Mouse (Mus musculus): ENCODE measurements around the gene Fndc3b.

The Fndc3b gene

GRCm38 (mm10) chr3:27469971-27470370, 241.1 kb downstream of the Fndc3b start:
- no peak for DNase-seq (ENCODE audit: extremely low spot score, low spot score)

- DNase-seq (ENCODE audit: extremely low spot score, low spot score): no peak
These were observed 243.5 kb downstream of the Fndc3b start for GRCm38 (mm10) chr3:27467505-27468020.

- peak; percentile 26 for DNase-seq (ENCODE audit: extremely low spot score, low spot score)
These were observed 244.7 kb downstream of the Fndc3b start for GRCm38 (mm10) chr3:27466297-27466901.

GRCm38 (mm10) chr3:27463373-27463772, 247.7 kb downstream of the Fndc3b start:
- no peak for DNase-seq (ENCODE audit: extremely low spot score, low spot score)

GRCm38 (mm10) chr3:27462934-27463333, 248.2 kb downstream of the Fndc3b start:
- no peak for DNase-seq (ENCODE audit: extremely low spot score, low spot score)

- no peak for DNase-seq (ENCODE audit: extremely low spot score, low spot score)
These were observed 248.7 kb downstream of the Fndc3b start for GRCm38 (mm10) chr3:27462316-27462902.

GRCm38 (mm10) chr3:27461861-27462260, 249.2 kb downstream of the Fndc3b start:
- DNase-seq (ENCODE audit: extremely low spot score, low spot score): no peak

- peak; percentile 62 for DNase-seq (ENCODE audit: extremely low spot score, low spot score)
These were observed 250.1 kb downstream of the Fndc3b start for GRCm38 (mm10) chr3:27461037-27461436.

GRCm38 (mm10) chr3:27458416-27458815, 252.7 kb downstream of the Fndc3b start:
- no peak for DNase-seq (ENCODE audit: extremely low spot score, low spot score)

- DNase-seq (ENCODE audit: extremely low spot score, low spot score): no peak
These were observed 254.6 kb downstream of the Fndc3b start for GRCm38 (mm10) chr3:27456514-27456913.

- DNase-seq (ENCODE audit: extremely low spot score, low spot score): no peak
These were observed 256.5 kb downstream of the Fndc3b start for GRCm38 (mm10) chr3:27454402-27455195.

GRCm38 (mm10) chr3:27453453-27454098, 257.5 kb downstream of the Fndc3b start:
- no peak for DNase-seq (ENCODE audit: extremely low spot score, low spot score)

GRCm38 (mm10) chr3:27449447-27449846, 261.7 kb downstream of the Fndc3b start:
- no peak for DNase-seq (ENCODE audit: extremely low spot score, low spot score)

GRCm38 (mm10) chr3:27448367-27448766, 262.7 kb downstream of the Fndc3b start:
- no peak for DNase-seq (ENCODE audit: extremely low spot score, low spot score)

- no peak for DNase-seq (ENCODE audit: extremely low spot score, low spot score)
These were observed 271.4 kb downstream of the Fndc3b start for GRCm38 (mm10) chr3:27439704-27440103.

- DNase-seq (ENCODE audit: extremely low spot score, low spot score): no peak
These were observed 275.9 kb downstream of the Fndc3b start for GRCm38 (mm10) chr3:27435096-27435620.

GRCm38 (mm10) chr3:27432981-27433380, 278.1 kb downstream of the Fndc3b start:
- no peak for DNase-seq (ENCODE audit: extremely low spot score, low spot score)

- DNase-seq (ENCODE audit: extremely low spot score, low spot score): no peak
These were observed 280.4 kb downstream of the Fndc3b start for GRCm38 (mm10) chr3:27430621-27431263.

GRCm38 (mm10) chr3:27427406-27427805, 283.7 kb downstream of the Fndc3b start:
- no peak for DNase-seq (ENCODE audit: extremely low spot score, low spot score)

GRCm38 (mm10) chr3:27424049-27424667, 286.9 kb downstream of the Fndc3b start:
- no peak for DNase-seq (ENCODE audit: extremely low spot score, low spot score)

- DNase-seq (ENCODE audit: extremely low spot score, low spot score): no peak
These were observed 288.6 kb downstream of the Fndc3b start for GRCm38 (mm10) chr3:27422521-27422920.

Measured in neural tube, embryonic 10.5 days (tissue).